Mouse (Mus musculus): ENCODE data around the gene Eps15. TPM values are rescaled to one million over a fixed set of nuclear protein-coding genes. Genes with fewer than 3 reads are reported as not detected.
"Not testable (repeated sequence)": the region's sequence is repeated elsewhere in the genome, so short reads cannot be mapped to it uniquely, and the experiment has no call there.

Gene Eps15
- total RNA-seq, 2 experiments from 2014 or later: 173 to 184 TPM

GRCm38 (mm10) chr4:109394314-109395074, 114.4 kb downstream of the Eps15 start:
- DNase-seq (ENCODE audit: low spot score in 2 of 2): peak in 1 of 2 experiments; percentile 7

- no peak for DNase-seq (ENCODE audit: low spot score in 2 of 2)
Measured at GRCm38 (mm10) chr4:109400366-109400980, 120.4 kb downstream of the Eps15 start.

- no peak for DNase-seq (ENCODE audit: low spot score in 2 of 2)
Measured at GRCm38 (mm10) chr4:109401176-109401689, 121.2 kb downstream of the Eps15 start.

GRCm38 (mm10) chr4:109404908-109405307, 124.8 kb downstream of the Eps15 start:
- not testable (repeated sequence) for DNase-seq (ENCODE audit: low spot score in 2 of 2)

- no peak for DNase-seq (ENCODE audit: low spot score in 2 of 2)
Measured at GRCm38 (mm10) chr4:109405415-109405814, 125.3 kb downstream of the Eps15 start.

GRCm38 (mm10) chr4:109406054-109406485, 126.0 kb downstream of the Eps15 start:
- peak; percentile 31 to 50 for DNase-seq (ENCODE audit: low spot score in 2 of 2)

- peak; percentile 17 to 30 for DNase-seq (ENCODE audit: low spot score in 2 of 2)
Measured at GRCm38 (mm10) chr4:109406486-109407175, 126.6 kb downstream of the Eps15 start, which contains the start of gene Ttc39a. Ttc39a (plus strand) TSS chr4:109406623.

- DNase-seq (ENCODE audit: low spot score in 2 of 2): peak in 1 of 2 experiments; percentile 12
Measured at GRCm38 (mm10) chr4:109407176-109407520, 127.1 kb downstream of the Eps15 start.

GRCm38 (mm10) chr4:109407701-109408485, 127.8 kb downstream of the Eps15 start:
- no peak for DNase-seq (ENCODE audit: low spot score in 2 of 2)

GRCm38 (mm10) chr4:109410681-109411376, 130.8 kb downstream of the Eps15 start:
- DNase-seq (ENCODE audit: low spot score in 2 of 2): no peak

GRCm38 (mm10) chr4:109411377-109411967, 131.4 kb downstream of the Eps15 start:
- no peak for DNase-seq (ENCODE audit: low spot score in 2 of 2)

- DNase-seq (ENCODE audit: low spot score in 2 of 2): no peak
Measured at GRCm38 (mm10) chr4:109412233-109412632, 132.2 kb downstream of the Eps15 start.

GRCm38 (mm10) chr4:109417998-109418397, 137.9 kb downstream of the Eps15 start:
- no peak for DNase-seq (ENCODE audit: low spot score in 2 of 2)

GRCm38 (mm10) chr4:109419017-109419416, 138.9 kb downstream of the Eps15 start:
- no peak for DNase-seq (ENCODE audit: low spot score in 2 of 2)

- no peak for DNase-seq (ENCODE audit: low spot score in 2 of 2)
Measured at GRCm38 (mm10) chr4:109419563-109419962, 139.5 kb downstream of the Eps15 start.

- no peak for DNase-seq (ENCODE audit: low spot score in 2 of 2)
Measured at GRCm38 (mm10) chr4:109420138-109420795, 140.2 kb downstream of the Eps15 start.

GRCm38 (mm10) chr4:109421608-109422007, 141.5 kb downstream of the Eps15 start:
- DNase-seq (ENCODE audit: low spot score in 2 of 2): no peak

GRCm38 (mm10) chr4:109422436-109422835, 142.4 kb downstream of the Eps15 start:
- no peak for DNase-seq (ENCODE audit: low spot score in 2 of 2)

- DNase-seq (ENCODE audit: low spot score in 2 of 2): peak in 1 of 2 experiments; percentile 36
Measured at GRCm38 (mm10) chr4:109423438-109423837, 143.4 kb downstream of the Eps15 start.

Data from left cerebral cortex, adult 18-20 months (tissue).